Mouse (Mus musculus) kidney, embryonic 15.5 days (tissue): ENCODE data around the gene Nox4. TPM values are rescaled to one million over a fixed set of nuclear protein-coding genes. Genes with fewer than 3 reads are reported as not detected.

Experiments
- ATAC-seq: fragments of 200-750 bp; cut with Nextera tagmentation; replicated peaks from 2 replicates; pipeline ENCODE4 v1.8.0; 2017; ENCODE audit warnings: moderate TSS enrichment; ENCODE audit not compliant: low FRiP score
- H3K27ac ChIP-seq: fragments of 300-500 bp; sonication (generic); 2 replicates; pipeline ENCODE4 v1.5.1; 2015; ENCODE audit warnings: mild to moderate bottlenecking, inconsistent platforms
- H3K27me3 ChIP-seq: fragments of 300-500 bp; sonication (generic); 2 replicates; pipeline ENCODE4 v1.6.1; 2015; ENCODE audit warnings: inconsistent platforms
- H3K36me3 ChIP-seq: fragments of 300-500 bp; sonication (generic); 2 replicates; pipeline ENCODE4 v1.6.1; 2015; ENCODE audit warnings: inconsistent platforms
- H3K4me1 ChIP-seq: fragments of 300-500 bp; sonication (generic); 2 replicates; pipeline ENCODE4 v1.6.1; 2015; ENCODE audit warnings: inconsistent platforms
- H3K4me2 ChIP-seq: fragments of 300-500 bp; sonication (generic); 2 replicates; pipeline ENCODE4 v1.6.1; 2015; ENCODE audit warnings: moderate library complexity, mild to moderate bottlenecking, inconsistent platforms
- H3K4me3 ChIP-seq: fragments of 300-500 bp; sonication (generic); replicated peaks from 2 replicates; pipeline ENCODE4 v1.5.1; 2015; ENCODE audit warnings: mild to moderate bottlenecking, inconsistent platforms
- H3K9ac ChIP-seq: fragments of 300-500 bp; sonication (generic); 2 replicates; pipeline ENCODE4 v1.6.1; 2015; ENCODE audit warnings: mild to moderate bottlenecking, inconsistent platforms
- H3K9me3 ChIP-seq: fragments of 300-500 bp; sonication (generic); replicated peaks from 2 replicates; pipeline ENCODE4 v1.6.1; 2016; ENCODE audit warnings: inconsistent platforms
- WGBS: fragments of 180-500 bp; shearing (Covaris S2); methylation state at CpG from one replicate; pipeline ENCODE4 v1.1.7; 2015; ENCODE audit warnings: mixed read lengths; 5-methylcytosine and 5-hydroxymethylcytosine counted together
- polyA plus RNA-seq: library from polyadenylated mRNA; unstranded; fragments of >200 nt; fragmentation: Nextera tagmentation; extraction: Ambion mirVana; gene quantifications from 2 replicates; pipeline ENCODE4 v1.2.1, GENCODE M21; 2015

The Nox4 gene
- polyA plus RNA-seq: 5.3 and 5.6 TPM in 2 replicates

DNA sequence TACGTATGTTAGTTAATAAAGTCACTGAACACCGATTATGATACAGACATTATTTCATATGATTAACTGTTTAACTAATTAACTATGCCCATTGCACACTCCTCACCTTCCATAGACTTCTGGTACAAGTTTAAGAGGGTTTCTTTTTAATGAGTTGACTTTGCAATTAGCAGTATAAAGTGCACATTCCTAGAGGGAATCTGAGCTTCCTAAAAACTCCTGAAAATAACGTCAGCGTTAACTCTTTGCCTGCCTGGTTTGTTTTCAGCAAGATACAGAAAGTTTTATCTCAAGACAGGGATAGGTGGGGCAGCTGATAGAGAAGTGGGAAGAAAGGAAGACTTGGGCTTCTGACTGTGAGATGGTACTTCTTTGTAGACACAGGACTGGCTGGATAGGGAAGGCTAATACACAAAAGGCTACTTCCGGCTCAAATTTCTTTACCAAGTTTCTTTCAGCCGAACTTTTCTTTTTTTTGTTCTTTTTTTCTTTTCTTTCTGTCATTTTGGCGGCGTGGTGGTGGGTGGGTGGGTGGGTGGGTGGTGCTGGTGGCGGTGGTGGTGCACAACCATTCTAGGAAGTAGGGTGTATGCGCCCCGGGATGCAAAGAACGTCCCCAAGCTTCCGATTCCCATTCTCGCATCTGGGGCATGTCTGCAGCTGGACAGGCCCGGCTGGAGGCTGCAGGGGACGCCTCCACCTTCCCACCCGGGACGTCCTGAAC lies at the start of gene Nox4:
Gene Nox4 (plus strand): TSS at position 241 of the 724 bp plus-strand sequence.
- ATAC-seq: peak; percentile 59
- WGBS: 8% methylated on average over 18 of the region's 18 CpGs
- Histone ChIP-seq H3K9me3 (no peaks in the 10 kb centered on the region), H3K4me1 (peaks cover 6% of the 10 kb centered on the region; the same call in 1 of the 2 replicates), H3K4me3 (peak within 1 kb of the TSS; percentile 71), H3K27me3 (no peaks in the 10 kb centered on the region), H3K9ac (peak within 1 kb of the TSS; percentile 70), H3K27ac (peak within 1 kb of the TSS; percentile 83), H3K4me2 (peak within 1 kb of the TSS; percentile 70), H3K36me3 (no peaks in the 10 kb centered on the region)

DNA sequence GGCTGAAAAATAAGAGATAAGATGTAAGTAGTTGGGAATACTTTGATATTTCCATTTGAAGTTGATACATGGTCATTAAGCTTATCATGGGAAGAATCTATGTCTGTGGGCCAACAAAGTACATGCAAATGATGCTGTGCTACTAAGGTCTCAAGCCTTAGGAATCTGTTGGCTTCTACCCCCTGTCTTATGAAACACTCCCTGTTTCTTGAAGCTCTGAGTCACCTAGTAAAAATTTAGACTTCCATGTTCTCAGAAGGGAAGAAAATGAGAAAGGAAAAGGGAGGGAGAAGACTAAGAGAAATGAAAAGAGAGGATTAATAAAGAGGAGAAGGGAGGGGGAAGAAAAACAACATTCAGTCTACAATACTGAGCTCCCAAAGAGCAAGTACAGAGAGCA lies 41.1 kb upstream of the Nox4 start:
- no peaks in the 10 kb centered on the region for H3K27me3 ChIP-seq
- H3K36me3 ChIP-seq: no peaks in the 10 kb centered on the region
- H3K4me2 ChIP-seq: no peak overlapping the region
- no peak for ATAC-seq
- H3K4me3 ChIP-seq: no peak overlapping the region
- H3K27ac ChIP-seq: no peak overlapping the region
- H3K4me1 ChIP-seq: no peaks in the 10 kb centered on the region
- no peak overlapping the region for H3K9ac ChIP-seq
- no peaks in the 10 kb centered on the region for H3K9me3 ChIP-seq

GRCm38 (mm10) chr7:87221712-87222111 lies 24.2 kb upstream of the Nox4 start:
- H3K4me3 ChIP-seq: no peak overlapping the region
- no peak overlapping the region for H3K9ac ChIP-seq
- H3K9me3 ChIP-seq: no peaks in the 10 kb centered on the region
- H3K4me2 ChIP-seq: no peak overlapping the region
- H3K4me1 ChIP-seq: no peaks in the 10 kb centered on the region
- H3K27me3 ChIP-seq: no peaks in the 10 kb centered on the region
- no peaks in the 10 kb centered on the region for H3K36me3 ChIP-seq
- no peak for ATAC-seq
- H3K27ac ChIP-seq: no peak overlapping the region

DNA sequence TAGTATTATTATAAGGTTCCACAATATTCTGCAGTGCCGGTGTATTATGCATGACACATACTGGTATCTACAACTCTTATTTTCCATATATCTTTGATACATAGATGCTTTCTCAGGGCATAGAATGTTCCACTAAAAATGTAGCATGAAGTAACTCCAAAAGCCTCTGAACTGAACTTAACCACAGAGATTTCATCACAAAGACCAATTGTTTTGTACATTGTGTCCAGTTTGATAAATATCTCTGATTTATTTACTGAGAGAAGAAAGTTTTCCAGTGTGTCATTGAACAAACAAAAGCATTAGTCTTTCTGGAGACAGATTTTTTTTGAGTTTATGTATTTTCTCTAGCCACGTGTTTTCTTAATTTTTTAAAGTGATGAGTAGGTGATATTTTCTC lies 23.1 kb upstream of the Nox4 start:
- Histone ChIP-seq H3K27me3 (no peaks in the 10 kb centered on the region), H3K9me3 (no peaks in the 10 kb centered on the region), H3K9ac (no peak overlapping the region), H3K4me2 (no peak overlapping the region), H3K4me1 (no peaks in the 10 kb centered on the region), H3K36me3 (no peaks in the 10 kb centered on the region), H3K27ac (no peak overlapping the region), H3K4me3 (no peak overlapping the region)
- WGBS: 84% methylated on average over 2 of the region's 2 CpGs
- no peak for ATAC-seq

- WGBS: 29% methylated on average over 2 of the region's 2 CpGs
- Histone ChIP-seq H3K36me3 (no peaks in the 10 kb centered on the region), H3K9ac (no peak overlapping the region), H3K9me3 (no peaks in the 10 kb centered on the region), H3K4me2 (no peak overlapping the region), H3K4me1 (no peaks in the 10 kb centered on the region), H3K4me3 (no peak overlapping the region), H3K27me3 (no peaks in the 10 kb centered on the region), H3K27ac (0 out of 2 replicates have a peak overlapping the region, but pooled peaks have one; percentile 4)
- ATAC-seq: peak; percentile 64; the same call in 1 of the 2 replicates
Observed at GRCm38 (mm10) chr7:87225617-87226016, 20.3 kb upstream of the Nox4 start.

DNA sequence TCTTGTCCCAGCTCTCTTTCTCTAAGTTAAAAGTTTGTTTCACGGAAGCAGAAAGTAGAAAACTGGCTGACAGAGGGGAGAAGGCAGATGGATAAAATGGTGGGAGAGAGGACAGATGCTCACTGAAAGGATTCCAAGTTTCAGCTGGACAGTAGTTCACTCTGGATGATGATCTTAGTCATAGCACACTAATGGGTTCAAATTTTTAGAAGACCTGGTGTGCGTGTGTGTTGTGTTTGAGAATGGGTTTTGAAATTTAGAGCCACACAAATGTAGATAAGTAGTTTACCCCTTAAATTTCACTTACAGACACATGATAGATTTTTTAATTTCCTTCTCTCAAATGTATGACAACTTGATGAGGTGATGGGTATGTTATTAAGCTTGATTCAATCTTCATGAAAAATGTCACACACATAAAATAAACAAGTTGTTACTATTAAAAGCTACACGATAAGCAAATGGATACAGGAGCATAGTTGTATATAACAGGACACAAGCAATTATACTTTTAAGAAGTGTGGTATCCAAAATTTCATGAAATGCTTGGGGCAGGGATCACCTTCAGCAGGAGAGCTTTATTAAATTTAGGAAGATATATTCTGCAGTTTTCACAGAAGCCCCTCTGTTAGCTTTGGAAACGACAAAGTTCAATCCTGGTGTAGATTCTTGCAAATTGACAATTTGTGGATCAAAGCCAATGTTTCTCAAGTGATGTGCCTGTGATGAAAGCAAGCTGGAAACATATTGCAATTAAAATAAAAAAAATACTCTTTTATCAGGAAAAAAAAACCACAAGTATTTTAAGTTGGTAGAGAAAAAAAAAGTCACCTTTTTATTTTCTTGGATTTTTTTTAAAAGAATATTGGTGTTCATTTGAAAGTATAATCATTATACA lies 18.6 kb upstream of the Nox4 start:
- no peak for ATAC-seq
- H3K27ac ChIP-seq: no peak overlapping the region

DNA sequence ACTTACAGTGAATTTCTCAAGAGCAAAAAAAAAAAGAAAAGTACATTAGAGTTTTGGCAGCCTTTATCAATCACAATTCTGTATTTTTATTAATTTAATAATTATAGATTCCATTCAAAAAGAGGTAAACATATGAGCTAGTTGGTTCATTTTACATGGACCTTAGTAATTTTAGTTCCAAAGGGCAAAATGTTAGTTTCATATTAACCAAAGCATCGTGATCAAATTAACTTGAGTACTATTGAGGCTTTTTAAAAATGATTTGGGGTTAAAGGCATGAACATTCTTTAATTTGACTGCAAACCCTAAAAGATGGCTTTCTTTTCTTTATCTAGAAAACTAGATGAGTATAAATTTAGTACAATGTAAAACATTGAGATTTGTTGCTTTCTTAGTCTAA lies 16.4 kb upstream of the Nox4 start:
- Histone ChIP-seq H3K27ac (no peak overlapping the region), H3K9me3 (no peaks in the 10 kb centered on the region), H3K27me3 (no peaks in the 10 kb centered on the region), H3K4me2 (no peak overlapping the region), H3K4me1 (no peaks in the 10 kb centered on the region), H3K9ac (no peak overlapping the region), H3K36me3 (no peaks in the 10 kb centered on the region), H3K4me3 (no peak overlapping the region)
- WGBS: 78% methylated on average over 1 of the region's 1 CpGs
- ATAC-seq: no peak

More for the DNA sequence above, 18.6 kb upstream of the Nox4 start:
- no peaks in the 10 kb centered on the region for H3K4me1 ChIP-seq
- no peaks in the 10 kb centered on the region for H3K9me3 ChIP-seq
- no peaks in the 10 kb centered on the region for H3K27me3 ChIP-seq
- 85% methylated on average over 4 of the region's 4 CpGs for WGBS
- H3K4me3 ChIP-seq: no peak overlapping the region
- no peaks in the 10 kb centered on the region for H3K36me3 ChIP-seq
- H3K9ac ChIP-seq: no peak overlapping the region
- no peak overlapping the region for H3K4me2 ChIP-seq

DNA sequence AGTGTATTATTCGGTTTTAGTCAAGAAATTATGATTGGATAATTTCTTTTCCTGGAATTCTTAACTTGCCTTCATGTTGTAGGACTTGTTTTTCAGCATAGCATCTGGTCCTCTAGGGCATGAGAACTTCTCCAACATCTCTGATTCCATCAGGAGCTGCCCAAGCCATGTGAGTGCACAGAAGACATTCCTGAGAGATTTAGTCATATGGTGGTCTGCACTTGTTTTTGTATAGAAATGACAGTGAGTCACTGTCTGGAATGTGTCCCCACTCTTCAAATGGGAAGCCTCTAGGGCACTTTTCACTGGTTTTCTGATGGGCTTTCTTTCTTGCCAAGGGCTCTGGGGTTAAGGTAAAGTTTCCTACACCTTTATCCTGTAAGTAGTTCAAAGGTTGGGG lies 4.8 kb upstream of the Nox4 start:
- WGBS: 67% methylated on average over 1 of the region's 1 CpGs

GRCm38 (mm10) chr7:87246580-87246934 lies 661 bp downstream of the Nox4 start:
- Histone ChIP-seq H3K36me3 (no peaks in the 10 kb centered on the region), H3K9ac (peak overlapping the region; percentile 70), H3K27me3 (no peaks in the 10 kb centered on the region), H3K4me3 (peak overlapping the region; percentile 71), H3K4me2 (peak overlapping the region; percentile 70), H3K27ac (peak overlapping the region; percentile 83), H3K4me1 (peaks cover 6% of the 10 kb centered on the region; the same call in 1 of the 2 replicates), H3K9me3 (no peaks in the 10 kb centered on the region)
- 0% methylated on average over 30 of the region's 30 CpGs for WGBS
- ATAC-seq: peak; percentile 96

More for the DNA sequence above, 4.8 kb upstream of the Nox4 start:
- no peaks in the 10 kb centered on the region for H3K36me3 ChIP-seq
- H3K27ac ChIP-seq: no peak overlapping the region
- no peaks in the 10 kb centered on the region for H3K9me3 ChIP-seq
- no peak for ATAC-seq
- H3K4me1 ChIP-seq: no peaks in the 10 kb centered on the region
- no peaks in the 10 kb centered on the region for H3K27me3 ChIP-seq
- no peak overlapping the region for H3K4me2 ChIP-seq
- no peak overlapping the region for H3K4me3 ChIP-seq
- H3K9ac ChIP-seq: no peak overlapping the region

DNA sequence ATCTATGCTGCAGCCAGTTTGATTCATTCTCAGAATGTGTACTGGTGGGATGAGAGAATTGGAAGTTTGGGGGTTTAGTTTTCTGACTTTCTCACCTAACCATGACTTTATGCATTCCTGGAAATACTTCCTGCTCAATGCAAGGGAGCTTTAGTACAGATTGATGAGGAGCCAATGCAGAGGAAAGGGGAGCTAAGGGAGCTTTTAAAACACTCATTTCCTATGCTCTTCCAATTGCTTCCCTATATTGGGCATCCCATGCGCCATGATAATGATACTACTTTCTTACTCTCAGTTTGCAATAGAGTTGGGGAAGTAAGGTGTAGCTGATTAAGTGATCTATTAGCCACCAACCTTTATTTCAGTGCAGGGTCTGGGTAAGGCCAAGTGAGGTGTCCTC lies 1.0 kb downstream of the Nox4 start:
- Histone ChIP-seq H3K27ac (peak overlapping the region; percentile 83), H3K4me3 (peak overlapping the region; percentile 71), H3K4me1 (peaks cover 6% of the 10 kb centered on the region; the same call in 1 of the 2 replicates), H3K4me2 (peak overlapping the region; percentile 70), H3K27me3 (no peaks in the 10 kb centered on the region), H3K36me3 (no peaks in the 10 kb centered on the region), H3K9me3 (no peaks in the 10 kb centered on the region), H3K9ac (peak overlapping the region; percentile 70)
- peak; percentile 9; the same call in 1 of the 2 replicates for ATAC-seq
- WGBS: 66% methylated on average over 1 of the region's 1 CpGs

GRCm38 (mm10) chr7:87247926-87248325 lies 2.0 kb downstream of the Nox4 start:
- no peak overlapping the region for H3K9ac ChIP-seq
- no peak overlapping the region for H3K4me3 ChIP-seq
- no peak overlapping the region for H3K4me2 ChIP-seq
- no peaks in the 10 kb centered on the region for H3K27me3 ChIP-seq
- ATAC-seq: no peak
- WGBS: 40% methylated on average over 1 of the region's 1 CpGs
- H3K9me3 ChIP-seq: no peaks in the 10 kb centered on the region
- H3K36me3 ChIP-seq: no peaks in the 10 kb centered on the region
- H3K27ac ChIP-seq: no peak overlapping the region
- H3K4me1 ChIP-seq: peaks cover 6% of the 10 kb centered on the region; the same call in 1 of the 2 replicates

DNA sequence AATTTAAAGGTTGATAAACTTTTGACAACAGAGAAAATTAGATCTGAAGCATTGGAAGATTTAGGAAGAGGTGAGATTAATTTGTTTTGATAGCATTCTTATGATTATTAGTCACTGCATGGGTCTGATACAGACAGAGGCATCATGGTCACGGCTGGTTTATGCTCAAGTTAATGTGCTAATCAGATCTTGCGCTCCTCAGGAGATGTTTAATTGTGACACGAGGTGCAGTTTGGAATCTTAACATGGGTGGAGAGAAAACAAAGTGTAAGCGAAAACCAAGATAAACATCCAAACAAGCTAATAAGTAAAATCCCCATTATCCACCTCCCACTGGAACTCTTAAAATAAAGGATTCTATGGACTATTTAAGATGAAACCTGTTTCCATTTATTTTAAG lies 6.2 kb downstream of the Nox4 start:
- Histone ChIP-seq H3K36me3 (no peaks in the 10 kb centered on the region), H3K9ac (no peak overlapping the region), H3K4me3 (no peak overlapping the region), H3K27me3 (no peaks in the 10 kb centered on the region), H3K4me1 (peaks cover 2% of the 10 kb centered on the region; the same call in 1 of the 2 replicates), H3K4me2 (no peak overlapping the region), H3K27ac (no peak overlapping the region), H3K9me3 (no peaks in the 10 kb centered on the region)
- no peak for ATAC-seq
- 72% methylated on average over 4 of the region's 4 CpGs for WGBS
